Comparison of ENCODE assay signal across 8 mouse cellular contexts in the genomic region with DNA sequence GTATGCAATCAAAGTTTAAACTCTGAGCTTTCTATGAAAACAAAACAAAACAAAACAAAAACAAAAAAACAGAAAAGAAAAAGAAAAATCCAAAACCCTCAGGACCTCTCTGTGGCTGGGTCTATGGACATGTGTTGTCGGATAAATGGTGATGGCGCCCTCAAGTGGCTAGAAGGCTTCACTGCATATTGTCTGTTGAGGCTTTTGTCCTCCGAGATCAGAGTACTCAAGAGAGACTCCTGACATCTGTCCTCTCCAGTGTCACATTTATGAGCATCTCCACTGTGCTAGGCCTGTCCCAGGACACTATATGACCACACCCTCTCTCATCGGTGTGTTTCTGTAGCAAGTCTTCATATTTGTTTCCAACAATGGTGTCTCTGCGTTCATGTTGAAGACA.
DNase-seq lines count a peak whose midpoint lies in the region; ATAC-seq and TF ChIP-seq lines count a peak whose summit lies in the region.

No protein-coding gene starts in this region.

- H3K9me3 ChIP-seq in forebrain, embryonic 16.5 days (ENCODE audit: control insufficient read depth, low read length) = no peaks in the 10 kb centered on the region
- no peaks in the 10 kb centered on the region for H3K9me3 ChIP-seq in hindbrain, embryonic 15.5 days

- H3K4me2 ChIP-seq in forebrain, embryonic 16.5 days (ENCODE audit: low read length) = no peak overlapping the region
- no peak overlapping the region for H3K4me2 ChIP-seq in hindbrain, embryonic 15.5 days

- DNase-seq in Patski (ENCODE audit: low read depth, low spot score) = peak; percentile 69
- DNase-seq in cerebellum, adult 18-20 months = peak; percentile 68 to 77
- peak; percentile 82 to 90 for DNase-seq in layer of hippocampus, postnatal 14 days (ENCODE audit: low spot score in 2 of 2)
- peak; percentile 78 for DNase-seq in right cerebral cortex, postnatal 25 days
- DNase-seq in urinary bladder, postnatal 4 days (ENCODE audit: low spot score in 2 of 2) = peak; percentile 48 to 80

- TF ChIP-seq CTCF in Patski (IDR thresholded peaks at IDR 0.05) = no peak

- CTCF ChIA-PET in Patski (lab: Charles Lee) = interaction anchor here (0.6 to 4.5 kb wide), 28 partner anchors 9 to 497 kb away, joined by 3 to 25 read pairs (median 4); no protein-coding TSS in a partner anchor

- peaks cover 7% of the 10 kb centered on the region for H3K4me1 ChIP-seq in forebrain, embryonic 16.5 days (replicated peaks; ENCODE audit: control insufficient read depth, insufficient read depth, low read length)
- peaks cover 18% of the 10 kb centered on the region for H3K4me1 ChIP-seq in hindbrain, embryonic 15.5 days (replicated peaks)

- H3K9ac ChIP-seq in forebrain, embryonic 16.5 days (replicated peaks; ENCODE audit: low read depth, low read length) = peak overlapping the region; percentile 19; the same call in 1 of the 2 replicates
- H3K9ac ChIP-seq in hindbrain, embryonic 15.5 days = no peak overlapping the region

- ATAC-seq in Patski = no peak
- peak; percentile 68 for ATAC-seq in forebrain, embryonic 16.5 days
- peak; percentile 54; the same call in 1 of the 2 replicates for ATAC-seq in hindbrain, embryonic 15.5 days (ENCODE audit: low FRiP score, low read depth)
- 0 out of 2 replicates have a peak, but pooled peaks have one; percentile 47 for ATAC-seq in megakaryocyte, adult 5-6 weeks (ENCODE audit: poor library complexity, severe bottlenecking)

- in situ Hi-C loops in Patski (cut with MboI; ENCODE audit: low pct_unique_long_range_greater_than_20kb) = loop anchor here (5.0 kb wide), 2 partner anchors 95 to 160 kb away; no protein-coding TSS in a partner anchor

- peak overlapping the region; percentile 27; the same call in 1 of the 2 replicates for H3K27ac ChIP-seq in forebrain, embryonic 16.5 days (ENCODE audit: low read length)
- H3K27ac ChIP-seq in hindbrain, embryonic 15.5 days (replicated peaks) = peak overlapping the region; percentile 71

- POLR2A ChIA-PET in Patski (lab: Charles Lee) = interaction anchor here (1.5 kb wide), 1 partner anchor 50 kb away, joined by 3 read pairs; no protein-coding TSS in a partner anchor

- WGBS in forebrain, embryonic 16.5 days = 24% methylated on average over 5 of the region's 5 CpGs
- WGBS in hindbrain, embryonic 15.5 days = 18% methylated on average over 5 of the region's 5 CpGs

- H3K36me3 ChIP-seq in forebrain, embryonic 16.5 days (ENCODE audit: control insufficient read depth, insufficient read depth) = peaks cover 3% of the 10 kb centered on the region
- H3K36me3 ChIP-seq in hindbrain, embryonic 15.5 days = peaks cover 28% of the 10 kb centered on the region

- no peak overlapping the region for H3K4me3 ChIP-seq in forebrain, embryonic 16.5 days (replicated peaks; ENCODE audit: low read length)
- H3K4me3 ChIP-seq in hindbrain, embryonic 15.5 days = no peak overlapping the region

- no peaks in the 10 kb centered on the region for H3K27me3 ChIP-seq in Patski
- H3K27me3 ChIP-seq in forebrain, embryonic 16.5 days (replicated peaks; ENCODE audit: control insufficient read depth, insufficient read depth, low read length) = no peaks in the 10 kb centered on the region
- H3K27me3 ChIP-seq in hindbrain, embryonic 15.5 days = no peaks in the 10 kb centered on the region
